Mouse (Mus musculus): ENCODE data around the gene AI182371. TPM values are rescaled to one million over a fixed set of nuclear protein-coding genes. Genes with fewer than 3 reads are reported as not detected.

AI182371 gene
- total and polyA plus RNA-seq, 3 experiments: 0.62 to 1.4 TPM; not detected in 1

GRCm38 (mm10) chr2:35069124-35069523 is 32.2 kb downstream of the AI182371 start:
- DNase-seq: no peak

- no peak for DNase-seq
Observed at GRCm38 (mm10) chr2:35067117-35067516, 34.2 kb downstream of the AI182371 start.

- DNase-seq: no peak
Observed at GRCm38 (mm10) chr2:35066525-35067082, 34.7 kb downstream of the AI182371 start.

GRCm38 (mm10) chr2:35063333-35064030 is 37.9 kb downstream of the AI182371 start:
- DNase-seq: no peak

- DNase-seq: no peak
Observed at GRCm38 (mm10) chr2:35061338-35061737, 40.0 kb downstream of the AI182371 start, which contains the start of gene Hc. TSS of gene Hc (minus strand) at chr2:35061438.

GRCm38 (mm10) chr2:35060897-35061296 is 40.4 kb downstream of the AI182371 start:
- no peak for DNase-seq

GRCm38 (mm10) chr2:35060256-35060655 is 41.1 kb downstream of the AI182371 start:
- DNase-seq: no peak

GRCm38 (mm10) chr2:35058325-35058724 is 43.0 kb downstream of the AI182371 start:
- no peak for DNase-seq

- DNase-seq: no peak
Observed at GRCm38 (mm10) chr2:35057243-35057642, 44.1 kb downstream of the AI182371 start.

GRCm38 (mm10) chr2:35048851-35049250 is 52.5 kb downstream of the AI182371 start:
- peak; percentile 6 for DNase-seq

GRCm38 (mm10) chr2:35044956-35045355 is 56.4 kb downstream of the AI182371 start:
- DNase-seq: peak; percentile 16

- DNase-seq: no peak
Observed at GRCm38 (mm10) chr2:35038580-35039375, 62.6 kb downstream of the AI182371 start.

Other genes starting within 250 kb of the AI182371 start
- gene Cutal, start 227.1 kb downstream of the AI182371 start, total RNA-seq (2021): under 1 TPM; 0.40 to 0.48 TPM
- 2.5 TPM in 1 of 2 replicates, not detected in the other for gene Cutal, start 227.1 kb downstream of the AI182371 start, polyA plus RNA-seq (2012; rRNA removed)
- 10 to 100 TPM; 38.0 to 44.3 TPM for gene Psmd5, start 226.6 kb downstream of the AI182371 start, total RNA-seq (2021)
- 5.9 and 6.7 TPM in 2 replicates for gene Psmd5, start 226.6 kb downstream of the AI182371 start, polyA plus RNA-seq (2012; rRNA removed)
- gene Phf19, start 187.5 kb downstream of the AI182371 start, total RNA-seq (2021): 1 to 10 TPM; 1.2 to 1.7 TPM
- 1.1 and 1.5 TPM in 2 replicates for gene Phf19, start 187.5 kb downstream of the AI182371 start, polyA plus RNA-seq (2012; rRNA removed)
- 1 to 10 TPM; 3.3 to 3.7 TPM for gene Traf1, start 139.8 kb downstream of the AI182371 start, total RNA-seq (2021)
- 2.0 and 2.4 TPM in 2 replicates for gene Traf1, start 139.8 kb downstream of the AI182371 start, polyA plus RNA-seq (2012; rRNA removed)
- gene Hc, start 40.1 kb downstream of the AI182371 start, total RNA-seq (2021): 1 to 10 TPM in 1 of 2 experiments, not detected in 1; 1.0 TPM
- 0.03 TPM in 1 of 2 replicates, not detected in the other for gene Hc, start 40.1 kb downstream of the AI182371 start, polyA plus RNA-seq (2012; rRNA removed)
- 10 to 100 TPM; 11.6 to 14.7 TPM for gene Cntrl, start 7.9 kb upstream of the AI182371 start, total RNA-seq (2021)
- gene Cntrl, start 7.9 kb upstream of the AI182371 start, polyA plus RNA-seq (2012; rRNA removed): 6.0 and 7.8 TPM in 2 replicates
- 100 to 1,000 TPM; 209 to 246 TPM for gene Rab14, start 99.6 kb upstream of the AI182371 start, total RNA-seq (2021)
- 3,789 and 4,325 TPM in 2 replicates for gene Rab14, start 99.6 kb upstream of the AI182371 start, polyA plus RNA-seq (2012; rRNA removed)
- 1,000 to 10,000 TPM in 1 of 2 experiments, 100 to 1,000 TPM in 1; 335 to 1,033 TPM for gene Gsn, start 154.8 kb upstream of the AI182371 start, total RNA-seq (2021)
- gene Gsn, start 154.8 kb upstream of the AI182371 start, polyA plus RNA-seq (2012; rRNA removed): 607 and 810 TPM in 2 replicates
- 10 to 100 TPM; 50.4 to 54.6 TPM for gene Stom, start 235.4 kb upstream of the AI182371 start, total RNA-seq (2021)
- 14.1 and 15.0 TPM in 2 replicates for gene Stom, start 235.4 kb upstream of the AI182371 start, polyA plus RNA-seq (2012; rRNA removed)